Mouse (Mus musculus) C2C12 (cell line): Measurements from ENCODE around the gene Ccnc.

ENCODE experiments used
- CEBPB ChIP-seq: IDR thresholded peaks from one replicate; pipeline ENCODE4 v1.6.1; 2011; ENCODE audit warnings: low read depth, mild to moderate bottlenecking, control low read depth, moderate library complexity
- CTCF ChIP-seq: IDR thresholded peaks from one replicate; pipeline ENCODE4 v1.5.1; 2011; ENCODE audit not compliant: control insufficient read depth, insufficient read depth, insufficient read length
- FOSL1 ChIP-seq: IDR thresholded peaks from one replicate; pipeline ENCODE4 v1.8.0; 2011; ENCODE audit warnings: mild to moderate bottlenecking, low read length; ENCODE audit not compliant: poor library complexity, insufficient read depth, severe bottlenecking
- MAX ChIP-seq: IDR thresholded peaks from one replicate; pipeline ENCODE4 v1.6.1; 2011; ENCODE audit warnings: mild to moderate bottlenecking, control low read depth
- MYOD1 ChIP-seq: IDR thresholded peaks from one replicate; pipeline ENCODE4 v1.6.1; 2011; ENCODE audit warnings: low read depth; ENCODE audit not compliant: control insufficient read depth, insufficient read length
- MYOG ChIP-seq: IDR thresholded peaks from one replicate; pipeline ENCODE4 v1.6.1; 2011; ENCODE audit not compliant: control insufficient read depth, insufficient read length; ENCODE audit errors: extremely low read depth
- USF1 ChIP-seq: IDR thresholded peaks from one replicate; pipeline ENCODE4 v1.6.1; 2011; ENCODE audit warnings: low read depth, mild to moderate bottlenecking, control low read depth, moderate library complexity

- TF ChIP-seq CTCF (no peak), MYOG (no peak), USF1 (no peak), FOSL1 (no peak), MAX (no peak), MYOD1 (no peak), CEBPB (no peak)
Measured at GRCm38 (mm10) chr4:21682421-21683150, 44.9 kb upstream of the Ccnc start.
